Mouse (Mus musculus): ENCODE data around the gene Grb2. TPM values are rescaled to one million over a fixed set of nuclear protein-coding genes. Genes with fewer than 3 reads are reported as not detected.

Gene Grb2
- total RNA-seq, 2 experiments from 2014 or later = 186 to 196 TPM

- DNase-seq (ENCODE audit: extremely low spot score in 1 of 2, low spot score in 2 of 2) = no peak
- Histone ChIP-seq H3K4me3 (no peak overlapping the region), H3K27ac (no peak overlapping the region)
- intact Hi-C loops (cut with DNase I) = no loop called here
- TF ChIP-seq CTCF (IDR thresholded peaks at IDR 0.05) = no peak
Measured at GRCm38 (mm10) chr11:115606733-115607132, 101.7 kb downstream of the Grb2 start.

GRCm38 (mm10) chr11:115604304-115604696, 104.1 kb downstream of the Grb2 start:
- TF ChIP-seq CTCF (IDR thresholded peaks at IDR 0.05) = no peak
- intact Hi-C loops (cut with DNase I) = loop anchor here (5.0 kb wide), 1 partner anchor 122 kb away; no protein-coding TSS in a partner anchor
- H3K4me3 ChIP-seq = peak overlapping the region; percentile 99
- no peak for DNase-seq (ENCODE audit: extremely low spot score in 1 of 2, low spot score in 2 of 2)
- peak overlapping the region; percentile 99 for H3K27ac ChIP-seq

- no peak for TF ChIP-seq CTCF (IDR thresholded peaks at IDR 0.05)
- Histone ChIP-seq H3K4me3 (peak within 1 kb of the TSS; percentile 99), H3K27ac (peak within 1 kb of the TSS; percentile 99)
- peak; percentile 87 to 88 for DNase-seq (ENCODE audit: extremely low spot score in 1 of 2, low spot score in 2 of 2)
- intact Hi-C loops (cut with DNase I) = loop anchor here (5.0 kb wide), 1 partner anchor 121 kb away; no protein-coding TSS in a partner anchor
Measured at GRCm38 (mm10) chr11:115603476-115604303, 104.7 kb downstream of the Grb2 start, which contains the start of the genes Mrps7 and Gga3. Gene Mrps7 (plus strand): TSS chr11:115603925. Gene Gga3 (minus strand): TSS chr11:115604051.

GRCm38 (mm10) chr11:115603128-115603475, 105.3 kb downstream of the Grb2 start:
- DNase-seq (ENCODE audit: extremely low spot score in 1 of 2, low spot score in 2 of 2) = no peak
- no peak for TF ChIP-seq CTCF (IDR thresholded peaks at IDR 0.05)
- H3K4me3 ChIP-seq = peak overlapping the region; percentile 99
- intact Hi-C loops (cut with DNase I) = loop anchor here (5.0 kb wide), 1 partner anchor 121 kb away; no protein-coding TSS in a partner anchor
- peak overlapping the region; percentile 99 for H3K27ac ChIP-seq

GRCm38 (mm10) chr11:115601174-115601573, 107.2 kb downstream of the Grb2 start:
- intact Hi-C loops (cut with DNase I) = loop anchor here (5.0 kb wide), 1 partner anchor 119 kb away; no protein-coding TSS in a partner anchor
- no peak overlapping the region for H3K27ac ChIP-seq
- no peak for TF ChIP-seq CTCF (IDR thresholded peaks at IDR 0.05)
- no peak for DNase-seq (ENCODE audit: extremely low spot score in 1 of 2, low spot score in 2 of 2)
- no peak overlapping the region for H3K4me3 ChIP-seq

- TF ChIP-seq CTCF (IDR thresholded peaks at IDR 0.05) = no peak
- no peak for DNase-seq (ENCODE audit: extremely low spot score in 1 of 2, low spot score in 2 of 2)
- intact Hi-C loops (cut with DNase I) = loop anchor here (5.0 kb wide), 1 partner anchor 118 kb away; no protein-coding TSS in a partner anchor
- Histone ChIP-seq H3K4me3 (no peak overlapping the region), H3K27ac (no peak overlapping the region)
Measured at GRCm38 (mm10) chr11:115600743-115601142, 107.7 kb downstream of the Grb2 start.

GRCm38 (mm10) chr11:115599722-115600121, 108.7 kb downstream of the Grb2 start:
- no peak overlapping the region for H3K4me3 ChIP-seq
- TF ChIP-seq CTCF (IDR thresholded peaks at IDR 0.05) = no peak
- H3K27ac ChIP-seq = no peak overlapping the region
- intact Hi-C loops (cut with DNase I) = loop anchor here (5.0 kb wide), 1 partner anchor 117 kb away; no protein-coding TSS in a partner anchor
- peak in 1 of 2 experiments; percentile 43 for DNase-seq (ENCODE audit: extremely low spot score in 1 of 2, low spot score in 2 of 2)

- no peak for TF ChIP-seq CTCF (IDR thresholded peaks at IDR 0.05)
Measured at GRCm38 (mm10) chr11:115598309-115598708, 110.1 kb downstream of the Grb2 start.

GRCm38 (mm10) chr11:115595209-115595608, 113.2 kb downstream of the Grb2 start:
- TF ChIP-seq CTCF (IDR thresholded peaks at IDR 0.05) = peak; percentile 23
- intact Hi-C loops (cut with DNase I) = no loop called here

More at GRCm38 (mm10) chr11:115598309-115598708, 110.1 kb downstream of the Grb2 start:
- intact Hi-C loops (cut with DNase I) = no loop called here
- Histone ChIP-seq H3K27ac (no peak overlapping the region), H3K4me3 (no peak overlapping the region)
- DNase-seq (ENCODE audit: extremely low spot score in 1 of 2, low spot score in 2 of 2) = no peak

More at GRCm38 (mm10) chr11:115595209-115595608, 113.2 kb downstream of the Grb2 start:
- DNase-seq (ENCODE audit: extremely low spot score in 1 of 2, low spot score in 2 of 2) = no peak
- H3K4me3 ChIP-seq = no peak overlapping the region
- H3K27ac ChIP-seq = no peak overlapping the region

Other genes with a start within 250 kb of the Grb2 start
- not detected for gene Slc16a5, start 246.1 kb downstream of the Grb2 start, total RNA-seq (2021)
- gene Armc7, start 232.9 kb downstream of the Grb2 start, total RNA-seq (2021) = 10 to 100 TPM; 11.9 to 18.0 TPM
- 10 to 100 TPM; 57.6 to 67.2 TPM for gene Nt5c, start 216.7 kb downstream of the Grb2 start, total RNA-seq (2021)
- 100 to 1,000 TPM; 158 to 161 TPM for gene Jpt1, start 194.2 kb downstream of the Grb2 start, total RNA-seq (2021)
- 100 to 1,000 TPM; 274 TPM for gene Sumo2, start 172.3 kb downstream of the Grb2 start, total RNA-seq (2021)
- gene Nup85, start 144.2 kb downstream of the Grb2 start, total RNA-seq (2021) = 10 to 100 TPM; 48.3 to 52.7 TPM
- 10 to 100 TPM; 51.5 to 51.7 TPM for gene Mrps7, start 104.7 kb downstream of the Grb2 start, total RNA-seq (2021)
- gene Gga3, start 104.5 kb downstream of the Grb2 start, total RNA-seq (2021) = 10 to 100 TPM; 83.9 to 95.1 TPM
- gene Mif4gd, start 95.6 kb downstream of the Grb2 start, total RNA-seq (2021) = 10 to 100 TPM; 15.6 to 16.0 TPM
- 10 to 100 TPM; 57.2 to 59.5 TPM for gene Slc25a19, start 80.3 kb downstream of the Grb2 start, total RNA-seq (2021)
- 10 to 100 TPM; 62.3 to 62.7 TPM for gene Tmem94, start 56.8 kb upstream of the Grb2 start, total RNA-seq (2021)
- gene Caskin2, start 105.0 kb upstream of the Grb2 start, total RNA-seq (2021) = 10 to 100 TPM; 18.1 to 18.8 TPM
- 10 to 100 TPM; 12.4 to 14.2 TPM for gene Tsen54, start 106.1 kb upstream of the Grb2 start, total RNA-seq (2021)
- gene Llgl2, start 115.5 kb upstream of the Grb2 start, total RNA-seq (2021) = 1 to 10 TPM; 2.3 to 3.6 TPM
- gene Myo15b, start 149.8 kb upstream of the Grb2 start, total RNA-seq (2021) = under 1 TPM; 0.36 to 0.79 TPM
- gene Smim5, start 191.4 kb upstream of the Grb2 start, total RNA-seq (2021) = under 1 TPM in 1 of 2 experiments, not detected in 1; 0.52 TPM
- gene Smim6, start 203.4 kb upstream of the Grb2 start, total RNA-seq (2021) = not detected
- 10 to 100 TPM; 46.7 to 50.1 TPM for gene Sap30bp, start 224.7 kb upstream of the Grb2 start, total RNA-seq (2021)
- gene Recql5, start 224.9 kb upstream of the Grb2 start, total RNA-seq (2021) = 10 to 100 TPM; 27.1 to 29.4 TPM